Mouse (Mus musculus) lung, adult 18-20 months (tissue): Measurements from ENCODE around the gene Nsmce3.
A peak's percentile ranks its signal among the peaks of the same experiment; 100 is the strongest.

Source experiments
- DNase-seq, 2 experiments: peaks; one replicate each; pipeline ENCODE4 v3.0.0; 2022; ENCODE audit warnings: mixed read lengths in 2 of 2

The Nsmce3 gene

DNA sequence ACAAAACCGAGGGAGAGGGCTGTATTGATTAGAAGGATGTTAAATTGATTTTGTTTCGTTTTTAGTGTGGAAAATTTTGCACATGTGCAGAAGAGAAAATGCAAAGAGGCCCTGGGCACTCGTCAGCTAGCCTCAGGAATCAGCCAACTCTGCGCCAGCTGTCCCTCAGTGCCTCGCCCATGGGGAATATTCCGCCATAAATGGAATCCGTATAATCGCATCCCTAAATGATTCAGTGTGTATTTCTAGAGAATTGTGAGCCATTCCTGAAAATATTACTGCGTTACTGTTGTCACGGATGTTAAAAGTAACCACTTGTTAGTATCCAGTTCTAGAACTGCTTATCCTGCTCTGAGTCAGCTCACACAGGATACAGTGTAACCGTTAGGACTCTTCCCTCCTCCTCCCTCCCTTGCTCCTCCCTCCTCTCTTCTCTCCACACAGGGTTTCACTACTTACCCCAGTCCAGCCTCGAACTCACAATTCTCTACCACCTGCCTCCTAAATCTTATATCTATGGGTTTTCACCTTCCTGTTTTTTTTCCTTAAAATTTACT is 16.2 kb downstream of the Nsmce3 start:
- no peak for DNase-seq

DNA sequence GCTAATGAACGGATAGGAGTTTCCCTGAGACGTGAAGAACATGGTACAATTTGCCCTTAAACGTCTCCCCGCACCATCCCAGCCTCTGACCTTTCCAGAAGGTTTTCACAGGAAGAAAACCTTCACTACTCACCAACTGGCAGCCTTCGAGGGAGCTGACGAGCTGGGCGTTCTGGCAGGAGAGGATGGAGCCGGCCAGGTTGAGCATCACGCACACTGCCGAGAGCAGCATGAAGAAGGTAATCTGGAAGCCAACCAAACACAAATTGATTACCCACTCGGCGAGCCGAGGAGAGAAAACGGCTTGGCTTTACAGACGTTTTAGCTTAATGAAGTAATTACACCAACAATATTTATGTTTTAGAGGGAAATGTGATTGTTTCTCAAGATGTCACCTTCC is 16.8 kb downstream of the Nsmce3 start:
- DNase-seq, result no peak

DNA sequence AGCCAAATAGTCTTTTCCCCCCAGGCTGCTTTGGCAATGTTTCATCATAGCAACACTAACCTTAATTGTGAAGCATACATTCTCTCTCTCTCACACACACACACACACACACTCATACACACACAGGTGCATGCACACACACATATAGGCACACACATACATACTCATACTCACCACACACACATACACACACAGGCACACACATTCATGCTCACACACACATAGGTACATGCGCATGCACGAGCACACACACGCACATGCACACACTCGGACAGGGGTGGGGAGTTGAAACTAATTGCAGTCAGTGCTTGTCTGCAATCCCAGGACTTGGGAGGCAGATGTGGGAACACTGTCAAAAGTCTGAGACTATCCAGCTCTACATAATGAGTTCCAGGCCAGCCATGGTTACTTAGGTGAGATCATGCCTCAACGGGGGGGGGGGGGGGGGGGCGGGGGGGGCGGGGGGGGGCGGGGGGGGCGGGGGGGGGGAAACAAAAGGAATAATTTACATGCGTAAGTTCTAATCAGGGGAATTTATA is 17.3 kb downstream of the Nsmce3 start:
- DNase-seq, result no peak

DNA sequence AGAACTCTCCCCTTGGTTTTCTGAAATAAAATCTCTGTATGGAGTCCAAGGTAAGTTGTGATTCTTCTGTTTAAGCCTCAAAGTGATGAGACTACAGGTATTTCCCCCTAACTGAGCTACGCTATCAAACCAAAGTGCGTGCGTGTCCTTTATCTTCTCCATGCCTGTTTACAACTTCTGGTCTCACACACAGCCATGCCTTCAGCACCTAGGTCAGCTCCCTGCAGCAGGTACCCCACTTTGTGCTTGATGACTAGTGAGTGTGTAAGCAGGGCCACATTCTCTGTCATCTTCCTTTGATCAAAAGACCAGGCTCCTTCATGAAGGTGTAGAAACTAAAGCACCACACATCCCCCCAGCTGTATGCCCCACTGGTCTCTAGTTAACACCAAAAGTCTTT is 22.0 kb downstream of the Nsmce3 start:
- DNase-seq, result no peak

DNA sequence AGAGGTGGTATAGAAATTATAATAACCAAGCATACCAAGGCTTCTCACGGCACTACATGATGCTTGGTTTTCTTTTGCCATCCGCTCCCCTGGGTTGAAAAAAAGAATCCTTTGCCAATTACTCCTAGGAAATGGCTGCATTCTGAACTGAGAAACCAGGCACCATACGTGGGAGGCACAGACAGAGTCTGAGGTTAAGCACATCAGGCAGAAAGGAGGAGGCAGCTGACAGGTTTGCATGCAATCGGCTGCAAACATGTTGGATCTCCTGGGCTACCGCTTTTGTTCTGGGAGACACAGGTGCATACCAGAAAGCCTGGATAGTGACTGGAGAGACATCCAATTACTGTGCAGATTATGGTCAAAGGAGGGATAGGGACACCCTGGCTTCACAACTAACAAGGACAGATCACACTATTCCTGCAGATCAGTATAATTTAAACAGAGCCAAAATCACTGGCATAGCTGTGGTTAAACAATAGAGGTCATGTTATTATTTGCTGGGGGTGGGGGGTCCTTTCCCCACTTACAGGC is 25.4 kb downstream of the Nsmce3 start:
- no peak for DNase-seq

DNA sequence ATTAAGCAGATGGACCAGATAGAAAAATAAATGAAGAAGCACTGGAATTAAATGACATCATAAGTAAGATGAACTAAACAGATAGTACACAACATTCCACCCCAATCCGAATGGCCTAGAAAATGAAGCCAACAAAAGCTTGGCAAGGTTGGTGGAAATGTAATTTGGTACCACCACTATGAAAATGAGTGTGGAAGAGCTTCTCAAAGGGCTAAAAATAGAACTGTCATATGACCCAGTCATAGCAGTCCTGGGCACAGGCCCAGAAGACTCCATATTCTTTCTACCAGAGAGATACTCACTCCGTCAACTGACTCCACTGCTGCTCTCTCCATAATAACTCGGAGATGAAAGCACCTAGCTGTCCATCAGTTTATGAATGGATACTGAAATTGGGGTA is 26.7 kb downstream of the Nsmce3 start:
- no peak for DNase-seq

DNA sequence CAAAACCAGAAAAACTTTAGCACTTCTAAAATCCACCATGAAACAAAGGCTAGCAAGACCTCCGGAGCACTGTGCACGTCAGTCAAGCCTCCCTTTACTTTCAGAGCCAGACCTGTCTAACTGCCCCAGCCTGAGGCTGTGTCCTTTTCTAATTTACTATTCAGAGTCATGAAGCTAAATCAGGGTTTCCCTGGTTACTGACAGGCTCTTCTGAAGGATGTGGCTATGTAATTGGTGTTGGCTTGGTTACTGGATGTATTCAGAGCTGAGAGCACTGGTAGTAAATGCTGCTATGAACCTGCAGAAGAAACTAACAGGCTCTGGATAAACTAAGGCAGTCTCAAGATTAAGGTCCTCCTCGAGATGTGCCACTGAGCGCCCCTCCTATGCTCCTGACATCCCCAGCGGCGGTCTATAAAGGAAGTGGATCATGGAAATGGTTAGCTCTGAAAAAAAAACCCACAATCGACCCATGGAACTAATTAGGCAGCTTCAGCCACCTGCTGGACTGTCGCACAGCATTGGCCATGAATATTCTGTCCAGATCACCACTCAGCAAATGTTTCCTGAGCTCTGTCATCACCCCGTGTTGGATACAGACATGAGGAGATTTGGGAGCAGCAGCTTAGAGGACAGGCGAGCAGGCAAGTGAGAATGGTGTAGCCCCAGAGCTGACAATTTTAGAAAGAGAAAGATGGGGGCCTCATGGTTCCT is 31.7 kb downstream of the Nsmce3 start:
- no peak for DNase-seq

DNA sequence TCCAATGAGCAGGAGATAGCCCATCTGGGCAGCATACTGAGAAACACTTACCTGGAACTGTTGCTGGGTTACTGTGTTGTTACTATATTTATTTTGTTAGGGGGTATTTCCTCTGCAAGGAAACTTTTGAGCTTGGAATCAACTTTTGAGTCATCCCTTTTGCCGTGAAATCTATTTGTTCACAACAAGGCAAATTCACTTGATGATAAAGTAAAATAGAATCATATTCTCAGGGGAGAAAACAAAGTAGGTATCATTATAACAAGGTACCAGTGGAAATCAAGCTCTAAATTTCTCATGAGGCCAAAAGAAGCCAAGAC is 32.3 kb downstream of the Nsmce3 start:
- DNase-seq, result no peak

DNA sequence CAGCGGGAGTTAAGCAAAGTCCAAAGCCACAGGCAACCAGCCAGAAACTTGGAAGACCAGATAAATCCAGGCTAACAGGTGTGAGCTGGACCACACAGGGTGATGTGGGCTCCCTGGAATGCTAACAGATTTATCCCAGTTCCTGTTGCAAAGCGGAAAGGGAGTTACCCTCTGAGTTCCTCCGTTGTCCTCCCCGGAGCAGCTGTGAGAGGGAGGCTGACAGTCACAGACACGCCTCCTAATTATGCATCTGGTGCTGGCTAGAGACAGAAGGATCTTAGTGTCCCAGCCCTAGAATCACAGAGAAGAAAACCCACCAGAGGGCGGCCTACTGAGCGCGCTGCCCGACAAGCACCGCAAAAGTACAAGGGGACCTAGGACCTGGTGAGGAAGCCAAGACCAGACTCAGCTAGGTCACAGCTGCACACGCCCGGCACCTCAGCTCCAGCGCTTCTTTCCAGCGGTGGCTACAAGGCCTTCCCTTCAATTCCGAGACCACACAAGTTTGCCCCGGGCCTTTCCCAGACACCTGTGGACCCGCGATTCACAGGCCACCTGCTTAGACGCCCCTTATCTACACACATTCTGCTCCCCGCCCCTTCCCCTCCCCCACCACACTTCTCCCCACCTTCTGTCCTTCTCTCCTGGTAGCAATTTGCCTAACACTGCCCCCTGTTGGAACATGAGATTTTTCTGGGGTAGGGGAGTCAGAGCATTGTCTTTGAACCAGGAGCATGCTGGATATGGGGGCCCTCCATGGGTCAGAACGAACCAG is 32.8 kb downstream of the Nsmce3 start:
- DNase-seq, result peak; percentile 24 to 29

DNA sequence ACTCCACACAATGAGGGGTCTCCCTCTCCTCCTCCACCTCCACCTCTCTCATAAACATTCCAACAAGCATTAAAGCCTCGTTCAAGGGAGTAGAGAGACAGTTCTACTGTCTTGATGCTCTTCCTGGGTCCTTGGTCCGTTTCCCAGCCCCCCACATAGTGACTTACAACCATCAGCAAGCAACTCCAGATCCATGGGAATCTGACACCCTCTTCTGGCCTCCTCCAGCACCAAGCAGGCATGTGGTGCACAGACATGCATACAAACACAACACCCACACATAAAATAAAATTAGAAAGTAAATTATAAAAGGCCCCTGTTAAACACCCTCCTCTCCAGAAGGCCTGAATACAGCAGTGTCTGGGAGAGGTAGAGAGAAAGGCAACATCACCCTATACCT is 33.5 kb downstream of the Nsmce3 start:
- no peak for DNase-seq

DNA sequence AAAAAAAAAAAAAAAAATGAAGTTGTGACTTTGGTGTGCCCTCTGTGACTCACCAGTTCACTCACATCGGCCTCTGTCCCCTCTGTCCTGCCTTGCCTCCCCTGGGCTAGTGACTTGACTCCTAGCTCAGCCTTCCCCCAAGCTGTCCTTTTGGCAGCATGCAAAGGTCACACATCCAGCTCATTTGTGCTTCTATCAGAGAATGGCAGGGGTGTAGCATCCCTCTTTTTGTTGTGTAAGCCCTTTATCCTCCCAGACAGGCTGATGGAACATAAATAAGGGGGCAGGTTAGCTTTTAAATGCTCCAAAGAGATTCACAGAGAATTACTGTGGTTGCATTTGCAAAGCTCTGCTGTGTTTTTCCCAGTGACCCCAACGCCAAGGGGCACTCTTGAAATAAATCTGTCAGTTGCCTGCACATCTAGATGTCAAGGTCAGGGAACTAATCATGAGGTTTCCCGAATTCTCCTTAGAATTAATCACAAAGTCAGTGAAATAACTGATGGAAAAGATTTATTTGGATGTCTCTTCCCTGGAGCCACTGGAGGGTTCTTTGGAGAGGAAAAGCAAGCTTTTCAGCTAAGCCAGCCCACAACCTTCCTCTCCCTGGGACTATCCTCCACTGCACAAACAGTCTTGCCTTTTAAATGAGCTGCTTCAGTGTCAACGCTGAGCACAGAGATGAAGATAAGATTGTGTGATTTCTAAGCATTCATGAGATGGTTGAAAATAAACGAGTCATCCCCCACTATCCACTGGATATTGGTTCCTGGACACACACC is 42.4 kb downstream of the Nsmce3 start:
- DNase-seq, result no peak

DNA sequence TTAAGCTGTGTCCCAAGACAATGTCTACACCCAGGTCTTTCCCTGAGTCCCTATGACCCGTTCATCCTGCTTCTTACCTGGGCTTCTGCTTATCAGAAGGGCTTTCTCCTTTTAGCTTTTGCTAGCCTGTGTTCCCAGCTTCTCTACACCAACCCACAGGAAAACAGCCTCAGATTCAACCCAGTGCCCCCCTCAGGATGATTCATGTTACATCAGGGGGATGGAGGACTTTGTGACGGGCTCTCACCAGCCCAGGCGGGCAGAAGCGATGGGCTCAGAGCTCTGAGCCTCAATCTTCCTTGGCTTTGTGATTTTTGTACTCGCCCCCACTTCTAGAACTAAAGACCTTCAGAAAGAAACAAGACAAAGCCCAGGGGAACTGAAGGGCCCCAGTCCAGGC is 51.7 kb downstream of the Nsmce3 start:
- no peak for DNase-seq

DNA sequence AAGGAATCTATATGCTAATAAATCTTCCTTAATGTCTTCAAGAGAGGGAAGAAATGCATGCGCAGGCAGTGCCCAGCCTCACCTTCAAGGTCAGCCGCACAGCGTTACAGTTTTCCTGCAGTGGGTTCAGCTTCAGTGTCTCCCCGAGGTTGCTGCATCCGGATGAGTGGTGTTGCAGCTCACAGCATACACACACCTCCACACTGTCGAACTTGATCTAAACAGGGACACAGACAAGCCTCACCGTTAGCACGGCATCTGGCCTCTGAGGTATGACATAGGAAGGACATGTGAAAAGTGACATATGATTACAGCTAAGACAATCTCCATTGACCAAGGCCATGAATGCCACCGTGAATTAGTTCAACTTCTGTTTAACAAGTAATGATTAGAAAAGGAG is 53.1 kb downstream of the Nsmce3 start:
- no peak for DNase-seq
